Mouse (Mus musculus) induced T-regulatory cell, adult 2 months (primary cell): ENCODE results near the gene Ugt1a7c.
A peak's percentile ranks its signal among the peaks of the same experiment; 100 is the strongest.
"Not testable (repeated sequence)": the region's sequence is repeated elsewhere in the genome, so short reads cannot be mapped to it uniquely, and the experiment has no call there.

Experiments used
- DNase-seq: peaks from one replicate; pipeline ENCODE4 v3.0.0-alpha.2; 2012; ENCODE audit warnings: low read depth

The Ugt1a7c gene

DNA sequence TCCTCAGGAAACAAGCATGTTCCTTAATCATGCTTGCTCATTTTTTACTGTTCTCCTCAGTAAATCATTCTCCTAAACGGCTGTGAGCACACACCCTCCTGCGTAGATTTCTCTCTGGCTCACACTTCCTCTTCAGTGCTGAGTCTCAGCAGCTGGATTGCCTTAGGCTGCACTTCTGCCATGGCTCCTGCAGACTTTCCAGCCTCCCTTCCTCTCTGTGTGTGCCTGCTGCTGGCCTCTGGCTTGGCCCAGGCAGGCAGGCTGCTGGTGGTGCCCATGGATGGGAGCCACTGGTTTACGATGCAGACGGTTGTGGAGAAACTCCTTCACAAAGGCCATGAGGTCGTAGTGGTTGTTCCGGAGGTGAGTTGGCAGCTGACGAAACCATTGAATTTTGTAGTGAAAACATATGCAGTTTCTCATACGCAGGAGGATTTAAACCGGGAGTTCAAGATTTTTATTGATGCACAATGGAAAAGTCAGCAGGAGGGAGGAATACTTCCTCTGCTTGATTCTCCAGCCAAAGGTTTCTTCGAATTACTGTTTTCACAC is at the start of gene Ugt1a7c:
Gene Ugt1a7c, plus strand, starts transcription at position 122 of the 552 bp plus-strand sequence.
- peak; percentile 7 for DNase-seq

- not testable (repeated sequence) for DNase-seq
Measured at GRCm38 (mm10) chr1:88047408-88047807, 47.5 kb upstream of the Ugt1a7c start.

GRCm38 (mm10) chr1:88055088-88055487 is 39.8 kb upstream of the Ugt1a7c start, which contains the start of gene Ugt1a10:
Ugt1a10 (plus strand) TSS chr1:88055388.
- no peak for DNase-seq

- DNase-seq: not testable (repeated sequence)
Measured at GRCm38 (mm10) chr1:88066472-88067102, 28.3 kb upstream of the Ugt1a7c start.

GRCm38 (mm10) chr1:88070495-88070894 is 24.4 kb upstream of the Ugt1a7c start, which contains the start of gene Ugt1a9:
Ugt1a9 (plus strand) TSS chr1:88070800.
- no peak for DNase-seq

DNA sequence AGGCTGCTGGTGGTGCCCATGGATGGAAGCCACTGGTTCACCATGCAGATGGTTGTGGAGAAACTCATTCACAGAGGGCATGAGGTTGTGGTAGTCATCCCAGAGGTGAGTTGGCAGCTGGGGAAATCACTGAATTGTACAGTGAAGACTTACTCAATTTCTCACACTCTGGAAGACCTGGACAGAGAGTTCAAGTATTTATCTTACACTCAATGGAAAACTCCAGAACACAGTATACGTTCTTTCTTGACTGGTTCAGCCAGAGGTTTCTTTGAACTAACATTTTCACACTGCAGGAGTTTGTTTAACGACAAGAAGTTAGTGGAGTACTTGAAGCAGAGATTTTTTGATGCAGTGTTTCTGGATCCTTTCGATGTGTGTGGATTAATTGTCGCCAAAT is 24.0 kb upstream of the Ugt1a7c start:
- no peak for DNase-seq

DNA sequence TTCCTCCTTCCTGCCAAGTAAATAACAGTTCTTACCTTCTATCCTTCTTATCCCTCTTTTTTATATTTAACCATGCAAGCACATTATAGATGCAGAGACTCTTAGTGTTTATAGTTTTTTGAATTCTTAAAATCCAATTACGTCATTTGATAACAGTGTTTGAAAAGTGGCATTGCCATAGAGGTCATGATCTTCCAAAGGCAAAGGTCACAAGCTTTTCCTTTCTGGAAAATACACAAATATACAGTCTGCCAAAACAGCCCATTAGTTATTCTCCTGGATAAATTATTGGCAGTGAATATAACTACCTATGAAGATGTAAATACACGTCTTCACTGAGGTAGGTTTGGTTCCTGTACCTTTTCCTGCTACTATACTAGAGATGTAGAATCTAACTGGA is 20.4 kb upstream of the Ugt1a7c start:
- DNase-seq: no peak

DNA sequence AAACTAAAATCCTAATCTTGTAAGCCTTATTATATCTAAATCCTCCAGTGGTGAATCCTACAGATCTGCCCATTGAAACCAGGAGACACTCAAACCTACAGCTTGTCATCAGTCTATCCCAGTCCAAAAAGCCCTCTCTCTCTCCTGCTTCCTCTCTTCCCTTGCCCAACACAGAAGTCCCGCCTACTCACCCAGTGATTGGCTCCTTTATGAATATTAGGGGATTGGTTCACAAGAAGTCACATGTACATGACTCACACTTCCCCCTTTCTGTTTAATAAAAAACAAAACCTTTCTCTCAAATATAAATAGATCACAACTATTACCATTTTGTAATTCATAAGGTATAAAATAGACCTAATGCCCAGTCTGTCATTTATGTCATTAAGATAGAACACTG is 17.7 kb upstream of the Ugt1a7c start:
- DNase-seq: no peak

DNA sequence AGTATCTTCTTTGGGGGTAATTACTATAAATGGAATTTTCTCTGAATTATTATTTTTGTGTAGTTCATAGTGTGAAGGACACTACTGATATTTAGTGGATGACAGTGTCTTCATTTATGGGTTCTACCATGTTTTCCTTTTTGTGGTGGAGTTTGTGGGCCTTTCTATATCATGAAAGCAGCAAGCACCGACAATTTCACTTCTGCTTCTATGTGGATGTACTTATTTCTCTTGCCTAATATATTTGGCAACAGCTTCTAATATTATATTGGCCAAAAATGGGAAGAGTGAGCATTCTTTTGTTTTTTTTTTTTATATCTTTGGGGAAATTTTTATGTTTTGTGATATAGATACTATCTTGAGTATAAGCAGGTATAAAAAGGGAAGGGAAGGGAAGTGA is 13.2 kb upstream of the Ugt1a7c start:
- no peak for DNase-seq

GRCm38 (mm10) chr1:88086125-88086524 is 8.7 kb upstream of the Ugt1a7c start:
- DNase-seq: no peak

- DNase-seq: no peak
Measured at GRCm38 (mm10) chr1:88087513-88087912, 7.3 kb upstream of the Ugt1a7c start, which contains the start of gene Ugt1a8. Ugt1a8 (plus strand) TSS chr1:88087813.

- DNase-seq: no peak
Measured at GRCm38 (mm10) chr1:88092341-88092740, 2.5 kb upstream of the Ugt1a7c start.

DNA sequence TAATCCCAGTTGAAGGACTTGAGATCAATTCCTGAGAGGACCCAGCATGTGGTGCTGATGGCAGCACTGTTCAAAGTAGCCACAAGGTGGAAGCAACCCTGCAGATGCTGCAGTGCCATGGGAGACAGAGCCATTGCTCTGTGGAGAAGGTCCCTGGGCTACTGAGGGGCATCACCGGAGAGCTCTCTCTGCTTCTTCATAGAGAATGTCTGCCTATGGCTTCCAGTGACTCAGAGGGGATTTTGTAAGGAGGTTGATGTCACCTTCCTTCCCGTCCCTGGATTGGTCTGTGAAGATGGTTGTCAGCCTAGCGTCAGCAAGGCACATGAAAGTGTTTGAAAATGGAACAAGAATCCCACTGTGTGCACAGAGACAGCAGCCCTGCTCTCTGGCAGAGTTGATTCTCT is 589 bp upstream of the Ugt1a7c start:
- DNase-seq: peak; percentile 34

- not testable (repeated sequence) for DNase-seq
Measured at GRCm38 (mm10) chr1:88098546-88098945, 3.7 kb downstream of the Ugt1a7c start.

DNA sequence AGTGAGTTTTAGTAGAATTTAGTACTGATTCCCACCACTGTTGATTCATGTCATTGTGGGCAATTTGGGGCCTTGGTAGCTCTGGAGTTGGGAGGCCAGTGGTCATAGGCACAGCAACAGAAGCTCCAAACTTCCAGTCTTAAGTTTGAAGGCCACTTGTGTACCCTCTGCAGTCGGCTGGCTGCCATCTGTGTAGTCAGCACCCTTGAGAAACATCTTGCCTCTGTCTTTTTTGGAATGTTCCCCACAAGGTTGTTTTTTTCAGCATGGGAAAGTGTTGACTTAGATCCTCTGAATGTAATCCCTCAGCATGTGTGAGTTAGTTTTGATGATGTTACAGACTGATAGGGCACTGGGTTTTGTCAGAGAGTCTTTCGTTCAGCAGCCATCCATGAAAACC is 4.8 kb downstream of the Ugt1a7c start:
- DNase-seq: not testable (repeated sequence)

- not testable (repeated sequence) for DNase-seq
Measured at GRCm38 (mm10) chr1:88103019-88103418, 8.2 kb downstream of the Ugt1a7c start, which contains the start of gene Ugt1a6b. Ugt1a6b (plus strand) TSS chr1:88103252.

- DNase-seq: not testable (repeated sequence)
Measured at GRCm38 (mm10) chr1:88103697-88104468, 9.0 kb downstream of the Ugt1a7c start.

DNA sequence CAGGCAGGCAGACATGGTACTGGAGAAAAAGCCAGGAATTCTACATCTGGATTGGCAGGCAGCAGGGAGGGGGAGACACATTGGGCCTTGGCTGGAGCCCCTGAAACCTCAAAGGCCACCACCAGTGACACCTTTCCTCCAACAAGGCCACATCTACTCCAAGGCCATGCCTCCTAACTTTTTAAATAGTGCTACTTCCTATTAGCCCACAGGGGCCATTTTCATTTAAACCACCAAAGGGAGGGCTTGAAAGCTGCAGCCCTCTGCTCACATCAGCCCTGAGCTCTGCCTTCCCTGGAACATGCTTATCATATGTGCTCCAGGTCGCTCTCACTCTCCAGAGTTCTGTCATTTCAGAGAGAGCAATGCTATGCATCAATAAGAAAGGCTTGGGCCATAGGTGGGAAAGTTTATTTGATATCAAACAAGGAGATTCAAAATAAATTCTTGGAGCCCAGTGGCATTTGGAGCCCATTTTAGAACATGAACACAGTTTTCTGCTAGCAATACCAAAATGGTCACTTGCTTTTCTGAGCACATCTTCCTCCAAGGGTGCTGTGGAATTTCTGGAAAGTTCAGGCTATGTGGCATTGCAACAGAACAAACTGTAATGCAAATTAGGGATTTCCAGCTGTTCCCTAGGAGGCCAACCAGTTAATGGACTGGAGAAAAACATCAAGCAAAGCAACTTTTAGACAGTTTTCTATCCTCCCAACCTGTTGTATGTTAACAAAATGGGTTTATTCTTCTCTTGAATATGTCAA is 10.0 kb downstream of the Ugt1a7c start:
- no peak for DNase-seq

DNA sequence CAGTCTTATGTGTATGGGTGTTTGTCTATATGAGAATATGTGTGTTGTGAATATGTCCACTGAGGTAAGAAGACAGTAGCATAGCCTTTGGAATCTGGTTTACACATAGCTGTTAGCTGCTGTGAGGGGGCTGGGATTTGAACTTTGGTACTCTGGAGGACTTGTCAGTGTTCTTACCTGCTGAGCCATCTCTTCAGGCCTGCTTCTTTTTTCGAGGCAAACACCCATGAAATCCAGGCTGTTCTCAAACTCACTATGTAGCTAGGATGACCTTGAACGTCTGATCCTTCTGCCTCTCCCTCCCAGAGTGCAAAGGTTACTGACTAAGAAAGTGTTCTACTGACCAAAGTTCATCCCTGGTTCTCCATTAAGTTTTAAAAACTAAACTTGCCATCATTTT is 10.8 kb downstream of the Ugt1a7c start:
- no peak for DNase-seq

GRCm38 (mm10) chr1:88109027-88109557 is 14.2 kb downstream of the Ugt1a7c start:
- not testable (repeated sequence) for DNase-seq

GRCm38 (mm10) chr1:88109604-88110003 is 14.7 kb downstream of the Ugt1a7c start:
- not testable (repeated sequence) for DNase-seq

GRCm38 (mm10) chr1:88112769-88113168 is 17.9 kb downstream of the Ugt1a7c start:
- DNase-seq: not testable (repeated sequence)
